Mouse (Mus musculus) embryonic facial prominence, embryonic 15.5 days (tissue): ENCODE results near the gene Epha6. TPM values are rescaled to one million over a fixed set of nuclear protein-coding genes. Genes with fewer than 3 reads are reported as not detected.
A peak's percentile ranks its signal among the peaks of the same experiment; 100 is the strongest.

Source experiments
- ATAC-seq: fragments of 200-750 bp; cut with Nextera tagmentation; 2 replicates; pipeline ENCODE4 v1.8.0; 2017; ENCODE audit warnings: low read depth, moderate TSS enrichment; ENCODE audit not compliant: insufficient number of reproducible peaks, low FRiP score, low TSS enrichment
- H3K27ac ChIP-seq: fragments of 300-500 bp; sonication (generic); replicated peaks from 2 replicates; pipeline ENCODE4 v1.5.1; 2015; ENCODE audit warnings: mild to moderate bottlenecking, inconsistent platforms
- H3K27me3 ChIP-seq: fragments of 300-500 bp; sonication (generic); 2 replicates; pipeline ENCODE4 v1.6.1; 2015; ENCODE audit warnings: inconsistent platforms
- H3K36me3 ChIP-seq: fragments of 300-500 bp; sonication (generic); 2 replicates; pipeline ENCODE4 v1.6.1; 2015; ENCODE audit warnings: mild to moderate bottlenecking, inconsistent platforms
- H3K4me1 ChIP-seq: fragments of 300-500 bp; sonication (generic); 2 replicates; pipeline ENCODE4 v1.6.1; 2015; ENCODE audit warnings: inconsistent platforms
- H3K4me2 ChIP-seq: fragments of 300-500 bp; sonication (generic); replicated peaks from 2 replicates; pipeline ENCODE4 v1.6.1; 2015; ENCODE audit warnings: mild to moderate bottlenecking, inconsistent platforms
- H3K4me3 ChIP-seq: fragments of 300-500 bp; sonication (generic); replicated peaks from 2 replicates; pipeline ENCODE4 v1.5.1; 2015; ENCODE audit warnings: mild to moderate bottlenecking, inconsistent platforms
- H3K9ac ChIP-seq: fragments of 300-500 bp; sonication (generic); 2 replicates; pipeline ENCODE4 v1.6.1; 2015; ENCODE audit warnings: inconsistent platforms
- H3K9me3 ChIP-seq: fragments of 300-500 bp; sonication (generic); replicated peaks from 2 replicates; pipeline ENCODE4 v1.6.1; 2016; ENCODE audit warnings: inconsistent platforms
- WGBS: fragments of 180-500 bp; shearing (Covaris S2); methylation state at CpG from one replicate; pipeline ENCODE4 v1.1.7; 2015; 5-methylcytosine and 5-hydroxymethylcytosine counted together
- microRNA-seq: library from miRNA; unstranded; fragments of <30 nt; microRNA quantifications from one replicate; pipeline ENCODE4, GENCODE M21; 2016; ENCODE audit warnings: borderline number of aligned reads
- polyA plus RNA-seq: library from polyadenylated mRNA; unstranded; fragments of >200 nt; fragmentation: Nextera tagmentation; extraction: Ambion mirVana; gene quantifications from 2 replicates; pipeline ENCODE4 v1.2.1, GENCODE M21; 2015

The Epha6 gene
- polyA plus RNA-seq, 1 experiment from 2014 or later, result 0.77 TPM

- H3K27ac ChIP-seq, result peak within 1 kb of the TSS; percentile 99
- peak within 1 kb of the TSS; percentile 62 for H3K4me2 ChIP-seq
- no peaks in the 10 kb centered on the region for H3K27me3 ChIP-seq
- no peaks in the 10 kb centered on the region for H3K36me3 ChIP-seq
- whole genome bisulfite sequencing, result under 1% methylated on average over 46 of the region's 46 CpGs
- no peaks in the 10 kb centered on the region for H3K9me3 ChIP-seq
- H3K9ac ChIP-seq, result peak within 1 kb of the TSS; percentile 49
- peak; percentile 95 for ATAC-seq
- H3K4me3 ChIP-seq, result peak within 1 kb of the TSS; percentile 69
- no peaks in the 10 kb centered on the region for H3K4me1 ChIP-seq
Observed at GRCm38 (mm10) chr16:59639102-59639691, 966.1 kb downstream of the Epha6 start, which contains the start of gene Arl6. TSS of gene Arl6 (minus strand) at chr16:59639391.

- WGBS, result 83% methylated on average over 2 of the region's 2 CpGs
- no peak for ATAC-seq
Observed at GRCm38 (mm10) chr16:59634598-59634997, 970.7 kb downstream of the Epha6 start.

GRCm38 (mm10) chr16:59621554-59621953, 983.8 kb downstream of the Epha6 start:
- no peak overlapping the region for H3K4me2 ChIP-seq
- no peaks in the 10 kb centered on the region for H3K36me3 ChIP-seq
- 94% methylated on average over 2 of the region's 2 CpGs for WGBS
- no peak for ATAC-seq
- H3K27ac ChIP-seq, result no peak overlapping the region
- H3K4me1 ChIP-seq, result no peaks in the 10 kb centered on the region
- no peaks in the 10 kb centered on the region for H3K9me3 ChIP-seq
- H3K4me3 ChIP-seq, result no peak overlapping the region
- H3K9ac ChIP-seq, result no peak overlapping the region
- no peaks in the 10 kb centered on the region for H3K27me3 ChIP-seq

More at GRCm38 (mm10) chr16:59634598-59634997, 970.7 kb downstream of the Epha6 start:
- Histone ChIP-seq H3K36me3 (peaks cover 5% of the 10 kb centered on the region; the same call in 1 of the 2 replicates), H3K4me2 (no peak overlapping the region), H3K27ac (no peak overlapping the region), H3K4me3 (no peak overlapping the region), H3K27me3 (no peaks in the 10 kb centered on the region), H3K4me1 (no peaks in the 10 kb centered on the region), H3K9ac (no peak overlapping the region), H3K9me3 (no peaks in the 10 kb centered on the region)

GRCm38 (mm10) chr16:59617167-59617566, 988.2 kb downstream of the Epha6 start:
- no peaks in the 10 kb centered on the region for H3K4me1 ChIP-seq
- no peak overlapping the region for H3K4me2 ChIP-seq
- H3K36me3 ChIP-seq, result no peaks in the 10 kb centered on the region
- no peak overlapping the region for H3K9ac ChIP-seq
- H3K9me3 ChIP-seq, result no peaks in the 10 kb centered on the region
- no peak for ATAC-seq
- WGBS, result 32% methylated on average over 3 of the region's 3 CpGs
- H3K27me3 ChIP-seq, result no peaks in the 10 kb centered on the region
- no peak overlapping the region for H3K27ac ChIP-seq
- no peak overlapping the region for H3K4me3 ChIP-seq

GRCm38 (mm10) chr16:59615675-59616074, 989.7 kb downstream of the Epha6 start:
- 77% methylated on average over 3 of the region's 3 CpGs for WGBS
- Histone ChIP-seq H3K4me3 (no peak overlapping the region), H3K9me3 (no peaks in the 10 kb centered on the region), H3K4me1 (no peaks in the 10 kb centered on the region), H3K4me2 (no peak overlapping the region), H3K9ac (no peak overlapping the region), H3K27ac (no peak overlapping the region), H3K27me3 (no peaks in the 10 kb centered on the region), H3K36me3 (no peaks in the 10 kb centered on the region)
- no peak for ATAC-seq

- ATAC-seq, result no peak
- Histone ChIP-seq H3K27me3 (no peaks in the 10 kb centered on the region), H3K4me3 (no peak overlapping the region), H3K4me2 (no peak overlapping the region), H3K4me1 (no peaks in the 10 kb centered on the region), H3K27ac (no peak overlapping the region), H3K9me3 (no peaks in the 10 kb centered on the region), H3K36me3 (no peaks in the 10 kb centered on the region), H3K9ac (no peak overlapping the region)
- 81% methylated on average over 1 of the region's 1 CpGs for WGBS
Observed at GRCm38 (mm10) chr16:59610750-59611149, 994.6 kb downstream of the Epha6 start.

GRCm38 (mm10) chr16:59604078-59604781, 1001.1 kb downstream of the Epha6 start:
- Histone ChIP-seq H3K9me3 (no peaks in the 10 kb centered on the region), H3K27ac (no peak overlapping the region), H3K27me3 (no peaks in the 10 kb centered on the region), H3K4me2 (peak overlapping the region; percentile 22), H3K9ac (no peak overlapping the region), H3K36me3 (no peaks in the 10 kb centered on the region), H3K4me1 (peaks cover 16% of the 10 kb centered on the region), H3K4me3 (no peak overlapping the region)
- no peak for ATAC-seq
- 43% methylated on average over 15 of the region's 15 CpGs for WGBS

Small RNAs within 50 kb of the gene (microRNA-seq; reads per million reads assigned to microRNA genes)
- not detected for gene Gm24755
